Mouse (Mus musculus): ENCODE results near the gene Utp4.
"Not testable (repeated sequence)": the region's sequence is repeated elsewhere in the genome, so short reads cannot be mapped to it uniquely, and the experiment has no call there.

Utp4 gene

GRCm38 (mm10) chr8:106893481-106894156, at the start of gene Utp4:
Utp4 (plus strand) TSS chr8:106893636.
- DNase-seq (ENCODE audit: low spot score) = peak; percentile 74

- no peak for DNase-seq (ENCODE audit: low spot score)
Measured at GRCm38 (mm10) chr8:106850034-106850433, 43.4 kb upstream of the Utp4 start.

- DNase-seq (ENCODE audit: low spot score) = no peak
Measured at GRCm38 (mm10) chr8:106854534-106855241, 38.7 kb upstream of the Utp4 start.

- no peak for DNase-seq (ENCODE audit: low spot score)
Measured at GRCm38 (mm10) chr8:106855242-106855562, 38.2 kb upstream of the Utp4 start.

GRCm38 (mm10) chr8:106862845-106863244, 30.6 kb upstream of the Utp4 start:
- no peak for DNase-seq (ENCODE audit: low spot score)

GRCm38 (mm10) chr8:106865354-106865753, 28.1 kb upstream of the Utp4 start:
- DNase-seq (ENCODE audit: low spot score) = no peak

GRCm38 (mm10) chr8:106870051-106870450, 23.4 kb upstream of the Utp4 start, which contains the start of gene Has3:
Has3 (plus strand) TSS chr8:106870242.
- no peak for DNase-seq (ENCODE audit: low spot score)

GRCm38 (mm10) chr8:106870537-106871327, 22.7 kb upstream of the Utp4 start:
- no peak for DNase-seq (ENCODE audit: low spot score)

- no peak for DNase-seq (ENCODE audit: low spot score)
Measured at GRCm38 (mm10) chr8:106871328-106871926, 22.0 kb upstream of the Utp4 start.

GRCm38 (mm10) chr8:106871931-106872371, 21.5 kb upstream of the Utp4 start:
- no peak for DNase-seq (ENCODE audit: low spot score)

GRCm38 (mm10) chr8:106872454-106873034, 20.9 kb upstream of the Utp4 start:
- DNase-seq (ENCODE audit: low spot score) = no peak

- DNase-seq (ENCODE audit: low spot score) = no peak
Measured at GRCm38 (mm10) chr8:106880121-106880707, 13.2 kb upstream of the Utp4 start.

- DNase-seq (ENCODE audit: low spot score) = not testable (repeated sequence)
Measured at GRCm38 (mm10) chr8:106884094-106884493, 9.3 kb upstream of the Utp4 start.

- not testable (repeated sequence) for DNase-seq (ENCODE audit: low spot score)
Measured at GRCm38 (mm10) chr8:106884826-106885400, 8.5 kb upstream of the Utp4 start.

- peak; percentile 80 for DNase-seq (ENCODE audit: low spot score)
Measured at GRCm38 (mm10) chr8:106887336-106888189, 5.9 kb upstream of the Utp4 start.

- no peak for DNase-seq (ENCODE audit: low spot score)
Measured at GRCm38 (mm10) chr8:106888803-106889202, 4.6 kb upstream of the Utp4 start.

- DNase-seq (ENCODE audit: low spot score) = peak; percentile 44
Measured at GRCm38 (mm10) chr8:106892210-106892805, 1.1 kb upstream of the Utp4 start.

GRCm38 (mm10) chr8:106892806-106893451, 507 bp upstream of the Utp4 start:
- DNase-seq (ENCODE audit: low spot score) = peak; percentile 29

GRCm38 (mm10) chr8:106899473-106899872, 6.0 kb downstream of the Utp4 start:
- no peak for DNase-seq (ENCODE audit: low spot score)
